Mouse (Mus musculus): ENCODE results near the gene Ints5.
"Not testable (repeated sequence)": the region's sequence is repeated elsewhere in the genome, so short reads cannot be mapped to it uniquely, and the experiment has no call there.

Ints5 gene

GRCm38 (mm10) chr19:8892829-8893766 is at the start of gene Ints5:
TSS of gene Ints5 (plus strand) at chr19:8893005.
- peak; percentile 84 for DNase-seq (ENCODE audit: low read depth, low spot score)

GRCm38 (mm10) chr19:8844371-8845129 is 48.3 kb upstream of the Ints5 start:
- DNase-seq (ENCODE audit: low read depth, low spot score), result peak; percentile 76

GRCm38 (mm10) chr19:8848356-8848755 is 44.4 kb upstream of the Ints5 start:
- no peak for DNase-seq (ENCODE audit: low read depth, low spot score)

- DNase-seq (ENCODE audit: low read depth, low spot score), result no peak
These were observed 42.4 kb upstream of the Ints5 start, which contains the start of gene Lrrn4cl for GRCm38 (mm10) chr19:8850402-8850901. TSS of gene Lrrn4cl (plus strand) at chr19:8850768.

- DNase-seq (ENCODE audit: low read depth, low spot score), result no peak
These were observed 41.2 kb upstream of the Ints5 start for GRCm38 (mm10) chr19:8851639-8852038.

GRCm38 (mm10) chr19:8852236-8852928 is 40.4 kb upstream of the Ints5 start:
- DNase-seq (ENCODE audit: low read depth, low spot score), result no peak

GRCm38 (mm10) chr19:8853117-8853516 is 39.7 kb upstream of the Ints5 start:
- no peak for DNase-seq (ENCODE audit: low read depth, low spot score)

- no peak for DNase-seq (ENCODE audit: low read depth, low spot score)
These were observed 35.1 kb upstream of the Ints5 start for GRCm38 (mm10) chr19:8857689-8858088.

- DNase-seq (ENCODE audit: low read depth, low spot score), result no peak
These were observed 33.8 kb upstream of the Ints5 start for GRCm38 (mm10) chr19:8859018-8859417.

- DNase-seq (ENCODE audit: low read depth, low spot score), result no peak
These were observed 28.5 kb upstream of the Ints5 start for GRCm38 (mm10) chr19:8864265-8864664.

- DNase-seq (ENCODE audit: low read depth, low spot score), result not testable (repeated sequence)
These were observed 22.4 kb upstream of the Ints5 start for GRCm38 (mm10) chr19:8870381-8870780.

- DNase-seq (ENCODE audit: low read depth, low spot score), result no peak
These were observed 22.0 kb upstream of the Ints5 start for GRCm38 (mm10) chr19:8870838-8871237.

GRCm38 (mm10) chr19:8871267-8872186 is 21.3 kb upstream of the Ints5 start, which contains the start of gene Ubxn1:
TSS of gene Ubxn1 (plus strand) at chr19:8871496.
- peak; percentile 92 for DNase-seq (ENCODE audit: low read depth, low spot score)

- no peak for DNase-seq (ENCODE audit: low read depth, low spot score)
These were observed 20.5 kb upstream of the Ints5 start for GRCm38 (mm10) chr19:8872266-8872840.

- DNase-seq (ENCODE audit: low read depth, low spot score), result no peak
These were observed 17.8 kb upstream of the Ints5 start for GRCm38 (mm10) chr19:8875031-8875430.

GRCm38 (mm10) chr19:8880311-8881033 is 12.3 kb upstream of the Ints5 start, which contains the start of gene Uqcc3:
TSS of gene Uqcc3 (minus strand) at chr19:8880923.
- DNase-seq (ENCODE audit: low read depth, low spot score), result peak; percentile 80

- DNase-seq (ENCODE audit: low read depth, low spot score), result no peak
These were observed 11.8 kb upstream of the Ints5 start for GRCm38 (mm10) chr19:8881034-8881392.

GRCm38 (mm10) chr19:8883616-8884015 is 9.2 kb upstream of the Ints5 start, which contains the start of the genes Lbhd1 and Gm49403:
TSS of gene Lbhd1 (plus strand) at chr19:8883732.
TSS of gene Gm49403 (plus strand) at chr19:8883930.
- peak; percentile 84 for DNase-seq (ENCODE audit: low read depth, low spot score)

GRCm38 (mm10) chr19:8886916-8887584 is 5.8 kb upstream of the Ints5 start:
- DNase-seq (ENCODE audit: low read depth, low spot score), result no peak
